Mouse (Mus musculus): Measurements from ENCODE around the gene Rassf1. TPM values are rescaled to one million over a fixed set of nuclear protein-coding genes. Genes with fewer than 3 reads are reported as not detected.
A peak's percentile ranks its signal among the peaks of the same experiment; 100 is the strongest.

The Rassf1 gene
- 62.8 and 63.4 TPM in 2 replicates for polyA plus RNA-seq (2012; rRNA removed)

DNA sequence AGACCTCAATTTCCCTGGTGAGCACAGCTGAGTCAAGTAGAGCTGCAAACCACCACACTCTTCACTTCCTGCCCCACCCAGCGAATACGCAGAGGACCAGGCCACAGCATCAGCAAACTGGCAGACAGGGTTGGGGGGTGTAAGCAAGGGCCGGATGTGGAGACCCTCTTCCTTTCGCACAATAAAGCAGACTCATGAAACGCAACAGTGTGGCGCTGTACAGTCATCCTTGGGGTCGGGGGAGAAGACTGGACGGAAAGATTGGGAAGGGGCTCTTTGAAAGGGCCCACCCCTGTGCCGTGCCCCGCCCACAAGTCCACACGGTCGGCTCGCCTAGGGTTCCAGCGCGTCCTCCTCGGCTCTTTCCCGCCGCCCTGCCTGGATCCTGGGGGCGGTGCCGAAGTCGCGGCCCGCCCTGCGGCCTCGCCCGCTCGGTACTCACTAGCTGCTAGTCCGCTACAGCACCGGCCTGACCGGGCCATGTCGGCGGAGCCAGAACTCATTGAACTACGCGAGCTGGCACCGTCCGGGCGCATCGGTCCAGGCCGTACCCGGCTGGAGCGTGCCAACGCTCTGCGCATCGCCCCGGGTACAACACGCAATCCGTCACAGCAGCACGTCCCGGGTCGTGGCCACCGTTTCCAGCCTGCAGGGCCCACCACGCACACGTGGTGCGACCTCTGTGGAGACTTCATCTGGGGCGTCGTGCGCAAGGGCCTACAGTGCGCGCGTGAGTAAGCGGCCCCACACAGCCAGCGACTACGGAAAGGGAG lies at the start of gene Rassf1:
Gene Rassf1 (plus strand): TSS at position 439 of the 773 bp plus-strand sequence.
- TF ChIP-seq CTCF (IDR thresholded peaks at IDR 0.05; ENCODE audit: control insufficient read depth, insufficient read depth, insufficient replicate concordance, low read depth, low read length) (no peak), POLR2A (IDR thresholded peaks at IDR 0.05; ENCODE audit: control insufficient read depth, low read depth, low read length) (peak; percentile 25; the same call in 1 of the 2 replicates)
- peaks cover 18% of the 10 kb centered on the region for H3K4me1 ChIP-seq (ENCODE audit: control insufficient read depth, insufficient read depth, low read length)
- H3K4me3 ChIP-seq (ENCODE audit: control insufficient read depth, low read depth, low read length) = peak within 1 kb of the TSS; percentile 88
- peak within 1 kb of the TSS; percentile 73 for H3K27ac ChIP-seq (ENCODE audit: control insufficient read depth, insufficient read depth, low read depth, low read length)
- H3K27me3 ChIP-seq (ENCODE audit: control insufficient read depth, insufficient read depth, low read length) = no peaks in the 10 kb centered on the region
- H3K36me3 ChIP-seq (ENCODE audit: control insufficient read depth, insufficient read depth, low read length) = peaks cover 2% of the 10 kb centered on the region

GRCm38 (mm10) chr9:107502131-107502846 lies 49.1 kb upstream of the Rassf1 start:
- H3K36me3 ChIP-seq (ENCODE audit: control insufficient read depth, insufficient read depth, low read length) = no peaks in the 10 kb centered on the region
- H3K4me1 ChIP-seq (ENCODE audit: control insufficient read depth, insufficient read depth, low read length) = no peaks in the 10 kb centered on the region
- TF ChIP-seq CTCF (IDR thresholded peaks at IDR 0.05; ENCODE audit: control insufficient read depth, insufficient read depth, insufficient replicate concordance, low read depth, low read length) (no peak), POLR2A (IDR thresholded peaks at IDR 0.05; ENCODE audit: control insufficient read depth, low read depth, low read length) (no peak)
- H3K27me3 ChIP-seq (ENCODE audit: control insufficient read depth, insufficient read depth, low read length) = no peaks in the 10 kb centered on the region
- H3K4me3 ChIP-seq (ENCODE audit: control insufficient read depth, low read depth, low read length) = no peak overlapping the region
- no peak overlapping the region for H3K27ac ChIP-seq (ENCODE audit: control insufficient read depth, insufficient read depth, low read depth, low read length)

GRCm38 (mm10) chr9:107504662-107505537 lies 46.5 kb upstream of the Rassf1 start:
- no peak overlapping the region for H3K27ac ChIP-seq (ENCODE audit: control insufficient read depth, insufficient read depth, low read depth, low read length)
- H3K27me3 ChIP-seq (ENCODE audit: control insufficient read depth, insufficient read depth, low read length) = no peaks in the 10 kb centered on the region
- H3K4me1 ChIP-seq (ENCODE audit: control insufficient read depth, insufficient read depth, low read length) = no peaks in the 10 kb centered on the region
- no peak overlapping the region for H3K4me3 ChIP-seq (ENCODE audit: control insufficient read depth, low read depth, low read length)
- TF ChIP-seq POLR2A (IDR thresholded peaks at IDR 0.05; ENCODE audit: control insufficient read depth, low read depth, low read length) (no peak), CTCF (IDR thresholded peaks at IDR 0.05; ENCODE audit: control insufficient read depth, insufficient read depth, insufficient replicate concordance, low read depth, low read length) (no peak)
- no peaks in the 10 kb centered on the region for H3K36me3 ChIP-seq (ENCODE audit: control insufficient read depth, insufficient read depth, low read length)

DNA sequence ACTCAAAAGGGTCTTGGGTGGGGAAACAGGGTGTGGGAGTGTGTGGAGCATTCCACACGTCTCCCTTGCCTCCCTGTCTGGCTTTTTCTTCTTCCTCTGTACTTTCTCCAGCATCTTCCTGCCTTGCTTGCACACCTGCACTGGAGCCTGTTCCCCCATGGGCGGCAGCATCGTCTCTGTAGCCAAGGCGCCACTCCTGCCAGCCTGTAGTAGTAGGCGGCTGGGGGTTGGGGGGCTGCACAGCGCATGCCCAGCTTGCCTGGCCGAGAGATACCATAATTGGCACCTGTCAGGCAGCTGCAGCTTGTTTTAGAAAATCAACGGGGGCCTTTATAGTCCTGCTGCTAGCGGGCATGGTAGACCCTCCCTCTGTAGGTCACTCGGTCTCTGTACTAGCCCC lies 43.1 kb upstream of the Rassf1 start:
- H3K4me1 ChIP-seq (ENCODE audit: control insufficient read depth, insufficient read depth, low read length) = no peaks in the 10 kb centered on the region

GRCm38 (mm10) chr9:107510384-107511100 lies 40.8 kb upstream of the Rassf1 start:
- H3K4me3 ChIP-seq (ENCODE audit: control insufficient read depth, low read depth, low read length) = no peak overlapping the region
- H3K36me3 ChIP-seq (ENCODE audit: control insufficient read depth, insufficient read depth, low read length) = no peaks in the 10 kb centered on the region
- H3K27me3 ChIP-seq (ENCODE audit: control insufficient read depth, insufficient read depth, low read length) = no peaks in the 10 kb centered on the region
- H3K4me1 ChIP-seq (ENCODE audit: control insufficient read depth, insufficient read depth, low read length) = no peaks in the 10 kb centered on the region
- no peak for TF ChIP-seq CTCF (IDR thresholded peaks at IDR 0.05; ENCODE audit: control insufficient read depth, insufficient read depth, insufficient replicate concordance, low read depth, low read length)
- no peak for TF ChIP-seq POLR2A (IDR thresholded peaks at IDR 0.05; ENCODE audit: control insufficient read depth, low read depth, low read length)
- H3K27ac ChIP-seq (ENCODE audit: control insufficient read depth, insufficient read depth, low read depth, low read length) = no peak overlapping the region

More for the DNA sequence above, 43.1 kb upstream of the Rassf1 start:
- Histone ChIP-seq H3K4me3 (ENCODE audit: control insufficient read depth, low read depth, low read length) (no peak overlapping the region), H3K36me3 (ENCODE audit: control insufficient read depth, insufficient read depth, low read length) (no peaks in the 10 kb centered on the region), H3K27ac (ENCODE audit: control insufficient read depth, insufficient read depth, low read depth, low read length) (no peak overlapping the region), H3K27me3 (ENCODE audit: control insufficient read depth, insufficient read depth, low read length) (no peaks in the 10 kb centered on the region)
- no peak for TF ChIP-seq POLR2A (IDR thresholded peaks at IDR 0.05; ENCODE audit: control insufficient read depth, low read depth, low read length)
- no peak for TF ChIP-seq CTCF (IDR thresholded peaks at IDR 0.05; ENCODE audit: control insufficient read depth, insufficient read depth, insufficient replicate concordance, low read depth, low read length)

GRCm38 (mm10) chr9:107511436-107511835 lies 39.9 kb upstream of the Rassf1 start:
- Histone ChIP-seq H3K4me3 (ENCODE audit: control insufficient read depth, low read depth, low read length) (no peak overlapping the region), H3K27me3 (ENCODE audit: control insufficient read depth, insufficient read depth, low read length) (no peaks in the 10 kb centered on the region), H3K4me1 (ENCODE audit: control insufficient read depth, insufficient read depth, low read length) (no peaks in the 10 kb centered on the region), H3K36me3 (ENCODE audit: control insufficient read depth, insufficient read depth, low read length) (no peaks in the 10 kb centered on the region), H3K27ac (ENCODE audit: control insufficient read depth, insufficient read depth, low read depth, low read length) (no peak overlapping the region)
- TF ChIP-seq POLR2A (IDR thresholded peaks at IDR 0.05; ENCODE audit: control insufficient read depth, low read depth, low read length) (no peak), CTCF (IDR thresholded peaks at IDR 0.05; ENCODE audit: control insufficient read depth, insufficient read depth, insufficient replicate concordance, low read depth, low read length) (no peak)

Data from testis, adult 2 months (tissue).